Mouse (Mus musculus) limb, embryonic 14.5 days (tissue): Measurements from ENCODE around the gene Tgfbr2. TPM values are rescaled to one million over a fixed set of nuclear protein-coding genes. Genes with fewer than 3 reads are reported as not detected.

ENCODE experiments used
- ATAC-seq: fragments of 200-750 bp; cut with Nextera tagmentation; 2 replicates; pipeline ENCODE4 v1.8.0; 2017; ENCODE audit warnings: low read depth, moderate number of reproducible peaks, moderate TSS enrichment; ENCODE audit not compliant: low FRiP score
- DNase-seq: peaks from one replicate; pipeline ENCODE4 v3.0.0-alpha.2; 2015; ENCODE audit warnings: low spot score
- H3K27ac ChIP-seq: fragments of 300-500 bp; sonication (generic); replicated peaks from 2 replicates; pipeline ENCODE4 v1.5.1; 2014; ENCODE audit warnings: low read depth, mild to moderate bottlenecking, low read length, moderate library complexity, mixed read lengths
- H3K27me3 ChIP-seq: fragments of 300-500 bp; sonication (generic); 2 replicates; pipeline ENCODE4 v1.6.1; 2014; ENCODE audit warnings: low read length, mixed read lengths; ENCODE audit not compliant: control insufficient read depth, insufficient read depth
- H3K36me3 ChIP-seq: fragments of 300-500 bp; sonication (generic); 2 replicates; pipeline ENCODE4 v1.6.1; 2014; ENCODE audit warnings: mild to moderate bottlenecking, low read length, moderate library complexity, mixed read lengths; ENCODE audit not compliant: control insufficient read depth, insufficient read depth
- H3K4me1 ChIP-seq: fragments of 300-500 bp; sonication (generic); 2 replicates; pipeline ENCODE4 v1.6.1; 2014; ENCODE audit warnings: antibody characterized with exemption, low read length, mixed read lengths; ENCODE audit not compliant: control insufficient read depth, insufficient read depth
- H3K4me2 ChIP-seq: fragments of 300-500 bp; sonication (generic); replicated peaks from 2 replicates; pipeline ENCODE4 v1.6.1; 2014; ENCODE audit warnings: low read depth, mild to moderate bottlenecking, low read length, moderate library complexity; ENCODE audit not compliant: severe bottlenecking
- H3K4me3 ChIP-seq: fragments of 300-500 bp; sonication (generic); replicated peaks from 2 replicates; pipeline ENCODE4 v1.5.1; 2014; ENCODE audit warnings: low read length
- H3K9ac ChIP-seq: fragments of 300-500 bp; sonication (generic); 2 replicates; pipeline ENCODE4 v1.6.1; 2014; ENCODE audit warnings: mild to moderate bottlenecking, low read depth, low read length, moderate library complexity; ENCODE audit not compliant: severe bottlenecking
- H3K9me3 ChIP-seq: fragments of 300-500 bp; sonication (generic); 2 replicates; pipeline ENCODE4 v1.6.1; 2016; ENCODE audit warnings: low read length; ENCODE audit not compliant: control insufficient read depth
- POLR2A ChIP-seq: fragments of 200-500 bp; IDR thresholded peaks from 2 replicates; pipeline ENCODE4 v1.8.0; 2012; ENCODE audit warnings: inconsistent platforms, mild to moderate bottlenecking, moderate library complexity, borderline replicate concordance; ENCODE audit not compliant: insufficient read depth, insufficient read length; ENCODE audit errors: extremely low read depth
- WGBS: fragments of 180-500 bp; shearing (Covaris S2); extraction: QIAGEN DNeasy Blood & Tissue Kit; methylation state at CpG from one replicate; pipeline ENCODE4 v1.1.7; 2014; 5-methylcytosine and 5-hydroxymethylcytosine counted together
- polyA plus RNA-seq, 2 experiments: library from polyadenylated mRNA; depleted of rRNA in 1 of 2; stranded (reverse) in 1 of 2; unstranded in 1 of 2; fragments of >200 nt; fragmentation: Nextera tagmentation in 1 of 2; extraction: Ambion mirVana in 1 of 2; gene quantifications; 2 replicates each; pipeline versions ENCODE4 v1.2.1 to v1.2.3; 2012 to 2014

Gene Tgfbr2
- polyA plus RNA-seq, 2 experiments = 58.8 to 67.2 TPM

DNA sequence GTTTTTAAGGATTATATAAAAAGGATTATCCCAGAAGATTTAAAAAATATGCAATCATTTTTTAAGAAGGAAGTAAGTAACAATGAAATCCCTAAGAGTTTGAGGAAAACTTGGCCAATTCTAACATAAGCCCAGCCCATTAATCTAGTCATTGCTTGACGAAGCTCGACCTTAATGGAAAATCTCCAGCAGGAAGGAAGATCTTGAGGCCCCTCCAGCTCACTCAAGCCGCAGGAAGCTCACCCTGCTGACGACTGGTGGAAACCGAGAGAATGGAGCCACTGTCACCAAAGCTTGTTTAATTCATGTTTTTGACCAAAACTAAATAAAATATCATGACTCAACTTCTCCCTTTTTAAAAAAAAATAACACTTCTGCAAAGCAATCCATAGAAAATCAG lies 18.7 kb downstream of the Tgfbr2 start:
- WGBS = 81% methylated on average over 5 of the region's 5 CpGs

DNA sequence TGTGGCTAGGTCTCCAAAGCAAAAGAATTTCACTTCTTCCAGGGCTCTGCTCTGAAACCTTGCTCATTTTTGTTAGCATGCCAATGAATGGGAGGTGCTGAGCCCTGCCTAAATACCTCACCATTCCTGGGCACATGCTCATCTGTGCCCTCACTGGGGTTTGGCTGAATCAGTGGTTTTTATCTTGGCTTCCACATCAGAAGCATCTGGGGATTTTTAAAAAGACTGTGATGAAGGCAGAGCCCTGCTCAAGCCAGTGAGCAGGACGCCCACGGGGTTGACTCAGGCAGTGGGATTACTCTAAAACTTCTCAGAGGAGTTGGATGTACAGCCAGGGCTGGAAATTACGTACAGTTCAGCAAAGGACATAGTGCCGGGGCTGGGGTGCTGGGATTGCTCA lies 22.3 kb downstream of the Tgfbr2 start:
- peaks cover 33% of the 10 kb centered on the region for H3K36me3 ChIP-seq
- DNase-seq = no peak
- no peak overlapping the region for H3K4me2 ChIP-seq
- no peak overlapping the region for H3K4me3 ChIP-seq
- H3K27me3 ChIP-seq = no peaks in the 10 kb centered on the region
- 75% methylated on average over 4 of the region's 4 CpGs for WGBS
- no peak for ATAC-seq
- H3K27ac ChIP-seq = peak overlapping the region; percentile 48; the same call in 1 of the 2 replicates
- H3K9me3 ChIP-seq = peaks cover 5% of the 10 kb centered on the region
- H3K9ac ChIP-seq = no peak overlapping the region
- H3K4me1 ChIP-seq = peaks cover 40% of the 10 kb centered on the region
- TF ChIP-seq POLR2A = no peak

More for the DNA sequence above, 18.7 kb downstream of the Tgfbr2 start:
- H3K4me2 ChIP-seq = no peak overlapping the region
- peaks cover 36% of the 10 kb centered on the region for H3K36me3 ChIP-seq
- no peaks in the 10 kb centered on the region for H3K27me3 ChIP-seq
- no peak for TF ChIP-seq POLR2A
- H3K4me1 ChIP-seq = peaks cover 18% of the 10 kb centered on the region
- peaks cover 5% of the 10 kb centered on the region for H3K9me3 ChIP-seq
- no peak overlapping the region for H3K9ac ChIP-seq
- no peak overlapping the region for H3K27ac ChIP-seq
- no peak overlapping the region for H3K4me3 ChIP-seq
- DNase-seq (no peak), ATAC-seq (no peak)

GRCm38 (mm10) chr9:116150725-116151396 lies 24.3 kb downstream of the Tgfbr2 start:
- Histone ChIP-seq H3K4me3 (no peak overlapping the region), H3K27ac (peak overlapping the region; percentile 39; the same call in 1 of the 2 replicates), H3K36me3 (peaks cover 29% of the 10 kb centered on the region), H3K4me1 (peaks cover 51% of the 10 kb centered on the region), H3K4me2 (no peak overlapping the region), H3K9ac (no peak overlapping the region), H3K27me3 (no peaks in the 10 kb centered on the region), H3K9me3 (peaks cover 5% of the 10 kb centered on the region)
- no peak for TF ChIP-seq POLR2A
- ATAC-seq (peak; percentile 44), DNase-seq (peak; percentile 86)
- 12% methylated on average over 6 of the region's 7 CpGs for WGBS

DNA sequence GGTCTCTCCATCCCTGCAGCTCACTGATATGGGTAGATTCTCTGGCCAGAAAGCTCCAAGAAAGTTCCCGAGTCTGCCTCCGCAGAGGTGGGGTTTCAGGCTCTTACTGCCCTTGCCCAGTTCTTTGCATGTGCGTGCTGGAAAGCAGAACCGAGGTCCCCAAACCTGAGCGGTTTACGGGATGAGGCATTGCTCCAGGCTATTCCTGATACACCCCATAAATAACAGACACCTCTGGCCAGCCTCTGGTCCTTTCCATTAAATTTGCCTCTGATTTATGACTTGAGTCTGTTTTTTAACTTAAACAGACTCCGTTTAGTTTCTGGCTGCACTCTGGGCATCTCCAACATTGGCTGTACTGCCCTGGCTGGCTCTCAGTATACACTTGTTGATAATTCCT lies 26.4 kb downstream of the Tgfbr2 start:
- Histone ChIP-seq H3K9ac (no peak overlapping the region), H3K27ac (no peak overlapping the region; the same call in 1 of the 2 replicates), H3K4me1 (peaks cover 59% of the 10 kb centered on the region), H3K4me3 (no peak overlapping the region), H3K4me2 (no peak overlapping the region), H3K36me3 (peaks cover 11% of the 10 kb centered on the region), H3K27me3 (no peaks in the 10 kb centered on the region), H3K9me3 (no peaks in the 10 kb centered on the region)
- WGBS = 30% methylated on average over 7 of the region's 7 CpGs
- TF ChIP-seq POLR2A = no peak
- ATAC-seq (no peak), DNase-seq (peak; percentile 65)

DNA sequence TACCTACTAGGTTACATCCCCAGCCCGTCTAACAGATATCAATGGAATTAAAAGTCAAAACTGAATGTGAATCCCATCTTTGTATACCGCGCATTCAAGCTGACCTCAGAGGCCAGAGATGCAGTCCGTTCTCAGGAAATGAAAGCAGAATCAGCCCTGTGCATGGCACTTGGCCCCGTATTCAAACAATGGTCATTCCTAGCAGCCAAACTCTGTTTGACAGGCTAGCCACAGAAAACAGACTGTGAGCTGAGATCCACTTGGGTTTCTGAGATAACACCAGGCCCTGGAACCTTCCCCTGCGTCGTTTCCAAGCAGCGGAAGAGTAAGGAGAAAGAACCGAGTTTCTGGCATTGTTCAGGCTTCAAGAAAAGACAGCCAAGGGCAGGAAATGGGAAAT lies 28.9 kb downstream of the Tgfbr2 start:
- Histone ChIP-seq H3K27me3 (no peaks in the 10 kb centered on the region), H3K27ac (peak overlapping the region; percentile 48; the same call in 1 of the 2 replicates), H3K36me3 (peaks cover 7% of the 10 kb centered on the region), H3K4me1 (peaks cover 39% of the 10 kb centered on the region), H3K9ac (no peak overlapping the region), H3K9me3 (no peaks in the 10 kb centered on the region), H3K4me3 (no peak overlapping the region), H3K4me2 (no peak overlapping the region)
- DNase-seq = no peak
- no peak for ATAC-seq
- no peak for TF ChIP-seq POLR2A
- 76% methylated on average over 9 of the region's 9 CpGs for WGBS
